ENCODE assay signal across 8 mouse cellular contexts in the genomic region with DNA sequence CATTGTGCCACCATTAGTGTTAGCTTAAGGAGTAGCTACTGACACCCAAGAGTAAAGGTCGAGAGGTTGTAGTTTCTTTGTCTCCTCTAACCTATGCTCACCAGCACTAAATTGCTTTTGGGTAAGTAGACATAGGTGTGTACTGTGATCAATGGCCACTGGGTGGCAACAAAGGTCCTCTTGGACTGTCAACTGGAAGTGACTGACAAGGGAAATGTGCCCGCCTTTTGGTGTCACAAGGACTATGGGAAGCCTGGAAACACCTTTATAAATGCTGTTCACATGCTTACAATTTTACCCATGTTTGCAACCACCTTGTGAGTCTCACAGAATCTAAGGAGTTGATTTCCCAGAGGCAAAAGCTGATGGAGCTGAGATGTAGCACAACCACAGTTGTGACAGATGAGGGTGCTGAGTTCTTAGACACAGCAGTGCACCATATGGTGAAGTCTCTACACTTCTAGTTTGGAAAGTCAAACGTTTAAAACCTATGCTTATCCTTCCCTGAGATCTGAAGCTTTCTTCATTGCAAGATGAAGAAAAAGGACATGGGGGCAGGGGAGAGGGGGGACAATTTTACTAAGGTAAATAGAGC.
A peak's percentile ranks its signal among the peaks of the same experiment; 100 is the strongest.
DNase-seq lines count a peak whose midpoint lies in the region; ATAC-seq and TF ChIP-seq lines count a peak whose summit lies in the region.

No protein-coding gene starts in this region.

- 0 out of 2 replicates have a peak, but pooled peaks cover 4% of the 10 kb centered on the region for H3K27me3 ChIP-seq in E14TG2a.4 (ENCODE audit: insufficient read depth, low read length)

- peak; percentile 8 for DNase-seq in gastrocnemius, postnatal 10 days
- DNase-seq in gastrocnemius, postnatal 14 days, result no peak
- peak; percentile 47 to 58 for DNase-seq in cerebellum, adult 18-20 months
- peak; percentile 57 to 63 for DNase-seq in kidney, postnatal 4 days
- DNase-seq in ovary, postnatal 14 days (ENCODE audit: low spot score), result no peak

- H3K9me3 ChIP-seq in E14TG2a.4 (ENCODE audit: low read length), result no peaks in the 10 kb centered on the region

- peaks cover 23% of the 10 kb centered on the region for H3K4me1 ChIP-seq in E14TG2a.4 (replicated peaks; ENCODE audit: low read depth, low read length)

- TF ChIP-seq CTCF in E14TG2a.4 (conservative IDR thresholded peaks at IDR 0.05; ENCODE audit: low read length), result peak; percentile 36

- intact Hi-C loops in gastrocnemius, postnatal 14 days (cut with DNase I; ENCODE audit: low total_unique reads), result no loop called here

- H3K4me3 ChIP-seq in E14TG2a.4 (replicated peaks; ENCODE audit: low read length), result no peak overlapping the region

- H3K36me3 ChIP-seq in E14TG2a.4 (ENCODE audit: insufficient read depth, low read length), result no peaks in the 10 kb centered on the region

- ATAC-seq in frontal cortex, adult (ENCODE audit: low TSS enrichment), result peak; percentile 76
- ATAC-seq in megakaryocyte progenitor cell, adult 5-6 weeks (replicated peaks; ENCODE audit: poor library complexity), result peak; percentile 59

Comparison
In these comparisons a context has a peak if more than half of its experiments do, and no peak if none do; other contexts are left out.
1. DNase-seq: peak in gastrocnemius, postnatal 10 days (single experiment), cerebellum, adult 18-20 months (2 of 2) and kidney, postnatal 4 days (2 of 2); none in gastrocnemius, postnatal 14 days (single experiment) and ovary, postnatal 14 days (single experiment).